Mouse (Mus musculus): Measurements from ENCODE around the gene Nid1. TPM values are rescaled to one million over a fixed set of nuclear protein-coding genes. Genes with fewer than 3 reads are reported as not detected.

The Nid1 gene
- polyA plus RNA-seq, 1 experiment from 2014 or later: 32.6 TPM

DNA sequence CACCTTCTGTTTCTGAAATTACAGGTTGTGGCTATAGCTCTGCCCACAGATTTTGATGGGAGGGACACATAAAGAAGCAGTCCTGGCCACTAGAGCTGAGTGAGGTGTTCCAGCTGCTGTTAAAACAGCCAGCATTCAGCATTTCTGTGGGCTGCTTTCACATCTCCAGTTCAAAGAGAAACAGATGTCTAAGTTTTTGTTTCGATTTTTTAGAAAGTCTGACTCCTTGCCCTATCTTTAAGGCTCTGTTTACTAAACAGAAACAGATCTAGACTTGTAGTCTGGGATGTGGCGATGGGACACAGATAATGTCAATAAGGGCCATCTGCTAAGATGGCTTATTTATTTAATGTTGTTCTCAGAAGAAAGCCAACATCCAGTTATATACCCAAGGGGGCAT lies 54.8 kb downstream of the Nid1 start:
- H3K9me3 ChIP-seq (ENCODE audit: control insufficient read depth, low read length): no peaks in the 10 kb centered on the region
- H3K27ac ChIP-seq (ENCODE audit: low read depth, low read length): no peak overlapping the region
- H3K9ac ChIP-seq (ENCODE audit: low read depth, low read length): no peak overlapping the region
- DNase-seq (ENCODE audit: low spot score) (no peak), ATAC-seq (replicated peaks; ENCODE audit: low FRiP score) (no peak)
- no peaks in the 10 kb centered on the region for H3K27me3 ChIP-seq (replicated peaks; ENCODE audit: control insufficient read depth, insufficient read depth, low read length)
- H3K4me1 ChIP-seq (replicated peaks; ENCODE audit: control insufficient read depth, insufficient read depth, low read length): no peaks in the 10 kb centered on the region
- no peak overlapping the region for H3K4me2 ChIP-seq
- H3K36me3 ChIP-seq (ENCODE audit: control insufficient read depth, insufficient read depth, low read length): no peaks in the 10 kb centered on the region
- H3K4me3 ChIP-seq (ENCODE audit: low read depth, low read length): no peak overlapping the region
- WGBS: 68% methylated on average over 2 of the region's 2 CpGs

DNA sequence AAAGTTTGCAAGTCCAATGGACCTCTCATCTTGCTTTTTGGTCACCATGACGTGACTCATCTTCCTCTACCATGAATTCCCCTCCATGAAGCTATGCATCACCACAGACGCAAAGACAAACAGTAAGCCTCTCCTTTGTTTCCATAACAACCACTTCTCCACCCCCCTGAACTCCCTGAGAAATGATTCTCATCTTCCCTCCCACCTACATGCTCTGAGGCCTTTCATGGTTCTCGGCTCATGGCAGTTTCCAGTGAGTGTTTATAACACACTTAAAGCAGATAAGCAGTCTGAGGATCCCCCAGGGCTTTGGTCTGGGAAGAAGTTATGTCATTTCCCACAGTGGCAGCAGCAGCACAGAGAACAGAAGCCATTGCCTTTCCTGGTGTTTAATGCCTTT lies 56.2 kb downstream of the Nid1 start:
- no peak overlapping the region for H3K4me2 ChIP-seq
- H3K9me3 ChIP-seq (ENCODE audit: control insufficient read depth, low read length): no peaks in the 10 kb centered on the region
- H3K9ac ChIP-seq (ENCODE audit: low read depth, low read length): no peak overlapping the region
- no peaks in the 10 kb centered on the region for H3K36me3 ChIP-seq (ENCODE audit: control insufficient read depth, insufficient read depth, low read length)
- H3K4me3 ChIP-seq (ENCODE audit: low read depth, low read length): no peak overlapping the region
- no peaks in the 10 kb centered on the region for H3K27me3 ChIP-seq (replicated peaks; ENCODE audit: control insufficient read depth, insufficient read depth, low read length)
- H3K27ac ChIP-seq (ENCODE audit: low read depth, low read length): no peak overlapping the region
- WGBS: 55% methylated on average over 3 of the region's 3 CpGs
- ATAC-seq (replicated peaks; ENCODE audit: low FRiP score) (no peak), DNase-seq (ENCODE audit: low spot score) (no peak)
- no peaks in the 10 kb centered on the region for H3K4me1 ChIP-seq (replicated peaks; ENCODE audit: control insufficient read depth, insufficient read depth, low read length)

DNA sequence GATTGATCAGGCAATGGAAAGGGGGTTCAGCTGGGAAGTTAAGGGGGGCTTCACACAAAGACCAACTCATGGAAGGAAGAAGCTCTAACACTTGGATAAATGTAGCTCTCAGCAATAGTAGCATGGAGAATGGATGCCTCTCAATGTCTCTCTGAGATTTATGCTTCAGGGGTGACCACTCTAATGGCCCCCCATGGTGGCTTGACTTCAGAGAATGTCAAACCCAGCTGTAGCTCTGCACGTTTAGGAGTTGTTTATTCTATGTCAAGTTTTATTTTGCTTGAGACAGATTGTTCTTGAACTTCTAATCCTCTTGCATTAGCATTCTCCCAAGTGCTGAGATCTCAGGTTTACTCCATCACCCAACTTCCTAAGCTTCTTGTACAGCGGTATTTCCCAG lies 60.7 kb downstream of the Nid1 start:
- H3K27ac ChIP-seq (ENCODE audit: low read depth, low read length): no peak overlapping the region
- H3K4me2 ChIP-seq: no peak overlapping the region
- H3K9me3 ChIP-seq (ENCODE audit: control insufficient read depth, low read length): no peaks in the 10 kb centered on the region
- no peaks in the 10 kb centered on the region for H3K36me3 ChIP-seq (ENCODE audit: control insufficient read depth, insufficient read depth, low read length)
- no peaks in the 10 kb centered on the region for H3K4me1 ChIP-seq (replicated peaks; ENCODE audit: control insufficient read depth, insufficient read depth, low read length)
- H3K27me3 ChIP-seq (replicated peaks; ENCODE audit: control insufficient read depth, insufficient read depth, low read length): no peaks in the 10 kb centered on the region
- no peak for DNase-seq (ENCODE audit: low spot score)
- no peak overlapping the region for H3K9ac ChIP-seq (ENCODE audit: low read depth, low read length)
- 66% methylated on average over 2 of the region's 2 CpGs for WGBS
- H3K4me3 ChIP-seq (ENCODE audit: low read depth, low read length): no peak overlapping the region
- ATAC-seq (replicated peaks; ENCODE audit: low FRiP score): no peak

DNA sequence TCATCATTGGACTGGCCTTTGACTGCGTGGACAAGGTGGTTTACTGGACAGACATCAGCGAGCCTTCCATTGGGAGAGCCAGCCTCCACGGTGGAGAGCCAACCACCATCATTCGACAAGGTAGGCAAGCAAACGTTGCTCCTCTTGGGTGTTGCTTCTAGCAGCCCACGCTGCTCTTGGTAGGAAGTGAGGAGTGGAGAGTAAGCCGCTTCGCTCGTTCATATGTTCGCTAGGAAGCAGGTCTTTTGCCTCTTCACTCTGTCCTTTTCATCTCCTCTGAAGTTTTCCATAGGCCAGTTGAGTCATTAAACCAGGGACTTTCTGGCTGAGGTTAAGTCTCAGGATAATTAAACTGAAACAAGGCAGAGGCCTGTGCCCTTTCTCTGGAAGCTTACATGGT lies 65.1 kb downstream of the Nid1 start:
- Histone ChIP-seq H3K9ac (ENCODE audit: low read depth, low read length) (no peak overlapping the region), H3K27ac (ENCODE audit: low read depth, low read length) (no peak overlapping the region), H3K27me3 (replicated peaks; ENCODE audit: control insufficient read depth, insufficient read depth, low read length) (no peaks in the 10 kb centered on the region), H3K4me1 (replicated peaks; ENCODE audit: control insufficient read depth, insufficient read depth, low read length) (no peaks in the 10 kb centered on the region), H3K9me3 (ENCODE audit: control insufficient read depth, low read length) (no peaks in the 10 kb centered on the region), H3K4me3 (ENCODE audit: low read depth, low read length) (no peak overlapping the region), H3K36me3 (ENCODE audit: control insufficient read depth, insufficient read depth, low read length) (0 out of 2 replicates have a peak, but pooled peaks cover under 1% of the 10 kb centered on the region), H3K4me2 (no peak overlapping the region)
- WGBS: 89% methylated on average over 10 of the region's 10 CpGs
- DNase-seq (ENCODE audit: low spot score) (no peak), ATAC-seq (replicated peaks; ENCODE audit: low FRiP score) (no peak)

DNA sequence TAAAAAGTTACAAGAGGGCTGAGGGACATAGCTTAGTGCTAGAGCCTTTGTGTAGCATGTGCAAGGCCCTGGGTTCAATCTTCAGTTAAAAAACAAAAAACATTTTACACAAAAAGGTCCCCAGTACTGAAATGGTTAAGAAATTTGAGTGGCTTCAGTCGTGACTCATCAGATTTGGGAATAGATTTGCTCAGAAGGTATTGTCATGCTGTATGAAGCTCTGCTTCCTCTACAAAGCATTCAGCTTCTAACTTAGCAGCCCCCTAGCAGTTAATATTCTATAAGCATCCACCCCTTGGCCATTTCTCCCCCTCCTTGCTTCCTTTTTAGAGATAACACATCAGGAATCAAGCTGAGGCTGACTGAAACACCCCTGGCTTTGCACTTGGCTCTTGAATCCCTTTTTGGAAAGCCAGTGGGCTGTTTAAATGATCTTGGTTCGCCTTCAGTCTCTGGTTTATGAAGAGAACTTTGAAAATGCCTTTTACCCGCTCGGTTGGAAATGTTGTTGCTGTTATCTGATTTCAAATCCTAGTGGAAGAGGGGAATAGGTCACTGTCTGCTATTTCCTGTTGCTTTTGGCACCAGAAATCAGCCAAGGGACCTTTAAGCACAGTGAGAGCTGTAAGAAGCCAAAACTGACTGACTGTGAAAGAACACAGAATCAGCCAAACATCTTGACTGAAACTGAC lies 66.5 kb downstream of the Nid1 start:
- DNase-seq (ENCODE audit: low spot score) (no peak), ATAC-seq (replicated peaks; ENCODE audit: low FRiP score) (no peak)
- Histone ChIP-seq H3K27ac (ENCODE audit: low read depth, low read length) (no peak overlapping the region), H3K27me3 (replicated peaks; ENCODE audit: control insufficient read depth, insufficient read depth, low read length) (no peaks in the 10 kb centered on the region), H3K9ac (ENCODE audit: low read depth, low read length) (no peak overlapping the region), H3K4me2 (no peak overlapping the region), H3K36me3 (ENCODE audit: control insufficient read depth, insufficient read depth, low read length) (peaks cover 4% of the 10 kb centered on the region; the same call in 1 of the 2 replicates), H3K4me1 (replicated peaks; ENCODE audit: control insufficient read depth, insufficient read depth, low read length) (no peaks in the 10 kb centered on the region), H3K9me3 (ENCODE audit: control insufficient read depth, low read length) (no peaks in the 10 kb centered on the region), H3K4me3 (ENCODE audit: low read depth, low read length) (no peak overlapping the region)
- 50% methylated on average over 4 of the region's 4 CpGs for WGBS

DNA sequence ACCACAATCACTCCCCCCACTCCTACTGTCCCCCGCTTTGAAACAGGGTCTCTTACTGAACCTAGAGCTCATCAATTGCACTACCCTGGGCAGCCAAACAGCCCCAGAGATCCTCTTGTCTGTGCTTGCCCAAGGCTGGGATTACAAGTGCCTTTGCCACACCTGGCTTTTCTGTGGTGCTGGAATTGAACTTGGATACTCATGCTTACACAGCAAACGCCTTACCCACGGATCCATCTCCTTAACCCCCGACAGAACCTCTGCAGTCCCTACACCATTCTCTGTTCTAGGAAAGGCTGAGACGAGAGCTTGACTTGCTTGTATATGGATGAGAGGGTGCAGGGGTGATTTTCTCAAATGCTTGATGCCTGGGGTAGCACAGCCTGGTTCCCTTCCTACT lies 67.7 kb downstream of the Nid1 start:
- ATAC-seq (replicated peaks; ENCODE audit: low FRiP score) (no peak), DNase-seq (ENCODE audit: low spot score) (no peak)
- no peak overlapping the region for H3K4me3 ChIP-seq (ENCODE audit: low read depth, low read length)
- H3K9me3 ChIP-seq (ENCODE audit: control insufficient read depth, low read length): no peaks in the 10 kb centered on the region
- WGBS: 81% methylated on average over 5 of the region's 5 CpGs
- no peaks in the 10 kb centered on the region for H3K27me3 ChIP-seq (replicated peaks; ENCODE audit: control insufficient read depth, insufficient read depth, low read length)
- H3K36me3 ChIP-seq (ENCODE audit: control insufficient read depth, insufficient read depth, low read length): peaks cover 4% of the 10 kb centered on the region; the same call in 1 of the 2 replicates
- H3K4me1 ChIP-seq (replicated peaks; ENCODE audit: control insufficient read depth, insufficient read depth, low read length): no peaks in the 10 kb centered on the region
- H3K9ac ChIP-seq (ENCODE audit: low read depth, low read length): no peak overlapping the region
- no peak overlapping the region for H3K27ac ChIP-seq (ENCODE audit: low read depth, low read length)
- H3K4me2 ChIP-seq: no peak overlapping the region

DNA sequence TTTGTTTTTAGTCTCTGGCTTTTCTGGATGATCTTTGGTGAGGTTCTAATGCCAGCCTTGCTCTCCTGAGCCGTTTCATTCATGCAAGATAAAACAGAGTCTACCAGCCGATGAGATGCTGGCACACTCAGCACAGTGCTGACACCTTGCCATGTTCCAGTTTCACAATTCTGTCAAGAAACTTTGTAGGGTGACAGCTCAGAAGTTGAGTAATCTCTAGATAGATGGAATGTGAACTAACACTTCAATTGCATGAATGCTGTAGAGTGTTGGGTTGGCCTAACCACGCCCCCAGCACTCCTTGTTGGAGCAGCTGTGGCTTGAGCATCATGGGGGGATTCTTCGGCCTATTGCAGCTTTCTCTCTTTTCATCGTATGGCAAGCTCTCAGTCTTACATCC lies 69.2 kb downstream of the Nid1 start:
- H3K9ac ChIP-seq (ENCODE audit: low read depth, low read length): no peak overlapping the region
- H3K4me1 ChIP-seq (replicated peaks; ENCODE audit: control insufficient read depth, insufficient read depth, low read length): no peaks in the 10 kb centered on the region
- H3K27me3 ChIP-seq (replicated peaks; ENCODE audit: control insufficient read depth, insufficient read depth, low read length): no peaks in the 10 kb centered on the region
- no peak overlapping the region for H3K4me3 ChIP-seq (ENCODE audit: low read depth, low read length)
- WGBS: 89% methylated on average over 5 of the region's 5 CpGs
- no peak overlapping the region for H3K27ac ChIP-seq (ENCODE audit: low read depth, low read length)
- peaks cover 4% of the 10 kb centered on the region; the same call in 1 of the 2 replicates for H3K36me3 ChIP-seq (ENCODE audit: control insufficient read depth, insufficient read depth, low read length)
- no peak overlapping the region for H3K4me2 ChIP-seq
- H3K9me3 ChIP-seq (ENCODE audit: control insufficient read depth, low read length): no peaks in the 10 kb centered on the region
- ATAC-seq (replicated peaks; ENCODE audit: low FRiP score) (no peak), DNase-seq (ENCODE audit: low spot score) (no peak)

DNA sequence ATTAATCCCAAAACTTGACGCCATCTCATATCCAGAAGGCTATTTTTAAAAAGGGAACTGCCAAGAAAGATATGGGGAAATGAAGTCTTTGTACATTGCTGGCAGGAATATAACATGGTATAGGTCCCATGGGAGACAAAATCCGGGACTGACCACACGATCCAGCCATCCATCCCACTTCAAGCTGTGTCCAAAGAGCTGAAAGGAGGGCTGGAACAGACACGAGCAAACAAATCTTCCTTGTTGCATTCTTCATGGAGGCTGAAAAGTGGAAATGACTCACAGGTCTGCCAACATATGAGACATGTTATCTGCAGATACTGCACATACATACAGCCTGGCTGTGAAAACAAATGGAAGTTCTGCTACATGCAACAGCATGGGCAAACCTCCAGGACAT lies 77.5 kb downstream of the Nid1 start:
- Histone ChIP-seq H3K36me3 (ENCODE audit: control insufficient read depth, insufficient read depth, low read length) (no peaks in the 10 kb centered on the region), H3K9me3 (ENCODE audit: control insufficient read depth, low read length) (no peaks in the 10 kb centered on the region), H3K27me3 (replicated peaks; ENCODE audit: control insufficient read depth, insufficient read depth, low read length) (no peaks in the 10 kb centered on the region), H3K4me2 (no peak overlapping the region), H3K27ac (ENCODE audit: low read depth, low read length) (no peak overlapping the region), H3K9ac (ENCODE audit: low read depth, low read length) (no peak overlapping the region), H3K4me3 (ENCODE audit: low read depth, low read length) (no peak overlapping the region), H3K4me1 (replicated peaks; ENCODE audit: control insufficient read depth, insufficient read depth, low read length) (no peaks in the 10 kb centered on the region)
- 68% methylated on average over 4 of the region's 4 CpGs for WGBS
- ATAC-seq (replicated peaks; ENCODE audit: low FRiP score): no peak
- no peak for DNase-seq (ENCODE audit: low spot score)

DNA sequence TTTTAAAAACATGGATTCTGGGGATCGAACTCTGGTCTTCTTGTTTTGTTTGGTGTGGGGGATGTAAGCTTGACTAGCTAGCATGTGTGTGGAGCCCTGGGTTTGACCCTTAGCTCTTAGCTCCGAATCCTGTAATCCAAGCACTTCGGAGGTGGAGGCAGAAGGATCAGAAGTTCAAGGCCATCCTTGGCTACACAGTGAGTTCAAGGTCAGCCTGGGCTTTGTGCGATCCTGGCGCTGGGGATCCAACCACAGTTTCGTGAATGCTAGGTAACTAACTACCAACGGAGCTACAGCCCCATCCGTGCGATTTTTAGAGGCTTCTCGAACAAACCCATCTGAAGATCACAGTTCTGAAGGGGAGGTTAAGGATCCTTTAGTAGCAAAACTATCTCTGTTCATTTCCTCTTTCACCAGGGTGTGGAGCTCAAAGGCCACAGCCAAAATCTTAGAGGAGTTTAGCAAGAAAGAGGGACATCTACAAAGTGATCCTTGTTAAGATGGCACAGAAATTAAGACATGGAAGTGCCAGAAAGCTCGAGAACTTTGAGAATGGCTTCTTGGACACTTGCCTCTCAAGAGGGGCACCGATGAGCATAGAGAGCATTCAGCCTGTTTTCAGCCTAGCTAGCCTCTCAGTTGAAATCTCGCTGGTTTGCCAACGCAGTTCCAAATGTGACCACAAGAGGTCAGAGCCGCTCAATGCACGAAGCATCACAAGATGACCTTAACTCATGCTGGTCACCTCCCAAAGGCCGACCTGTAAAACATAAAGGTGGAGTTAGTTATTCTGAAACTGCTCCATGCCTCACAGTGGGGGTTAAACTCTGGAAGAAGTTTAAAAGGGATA lies 79.2 kb downstream of the Nid1 start:
- DNase-seq (ENCODE audit: low spot score) (peak; percentile 74), ATAC-seq (replicated peaks; ENCODE audit: low FRiP score) (peak; percentile 55)
- H3K27me3 ChIP-seq (replicated peaks; ENCODE audit: control insufficient read depth, insufficient read depth, low read length): no peaks in the 10 kb centered on the region
- H3K9me3 ChIP-seq (ENCODE audit: control insufficient read depth, low read length): no peaks in the 10 kb centered on the region
- H3K4me2 ChIP-seq: no peak overlapping the region
- H3K4me1 ChIP-seq (replicated peaks; ENCODE audit: control insufficient read depth, insufficient read depth, low read length): no peaks in the 10 kb centered on the region
- H3K27ac ChIP-seq (ENCODE audit: low read depth, low read length): no peak overlapping the region
- H3K9ac ChIP-seq (ENCODE audit: low read depth, low read length): no peak overlapping the region
- no peaks in the 10 kb centered on the region for H3K36me3 ChIP-seq (ENCODE audit: control insufficient read depth, insufficient read depth, low read length)
- 46% methylated on average over 17 of the region's 17 CpGs for WGBS
- H3K4me3 ChIP-seq (ENCODE audit: low read depth, low read length): no peak overlapping the region

All from liver, embryonic 11.5 days (tissue).